In genomic region chr2:132723958-132724431, GRCm38 (mm10) we compare ENCODE assay signal across 14 mouse cellular contexts. TPM values are rescaled to one million over a fixed set of nuclear protein-coding genes. Genes with fewer than 3 reads are reported as not detected.
A peak's percentile ranks its signal among the peaks of the same experiment; 100 is the strongest.
DNase-seq lines count a peak whose midpoint lies in the region; ATAC-seq and TF ChIP-seq lines count a peak whose summit lies in the region.
"Had no signal": no experiment of that assay in that cellular context is flagged by ENCODE, and none has a peak within 500 bp of the region (broad histone marks: within the 10 kb centered on the region; RNA-seq: fewer than 3 reads in every experiment).

No protein-coding gene starts in this region.

- no peaks in the 10 kb centered on the region for H3K36me3 ChIP-seq in hindbrain, postnatal 0 days (ENCODE audit: insufficient read depth, low read length)
- H3K36me3 ChIP-seq: heart, embryonic 15.5 days; limb, embryonic 15.5 days had no signal

- H3K9me3 ChIP-seq in hindbrain, postnatal 0 days (ENCODE audit: low read length) = no peaks in the 10 kb centered on the region
- H3K9me3 ChIP-seq: heart, embryonic 15.5 days; limb, embryonic 15.5 days had no signal

- peaks cover 9% of the 10 kb centered on the region; the same call in 1 of the 2 replicates for H3K4me1 ChIP-seq in hindbrain, postnatal 0 days (ENCODE audit: insufficient read depth, low read length)

- 39% methylated on average over 5 of the region's 5 CpGs for WGBS in hindbrain, postnatal 0 days

- no peaks in the 10 kb centered on the region for H3K27me3 ChIP-seq in hindbrain, postnatal 0 days (ENCODE audit: insufficient read depth, low read length)
- H3K27me3 ChIP-seq: heart, embryonic 15.5 days; limb, embryonic 15.5 days had no signal

- intact Hi-C loops in left cerebral cortex, postnatal 4 days (cut with DNase I) = no loop called here
- intact Hi-C loops in left cerebral cortex, postnatal 36 days (cut with DNase I) = no loop called here

- no peak overlapping the region for H3K9ac ChIP-seq in hindbrain, postnatal 0 days (replicated peaks; ENCODE audit: low read length)
- H3K9ac ChIP-seq: heart, embryonic 15.5 days; limb, embryonic 15.5 days had no signal

- H3K27ac ChIP-seq in hindbrain, postnatal 0 days = no peak overlapping the region
- H3K27ac ChIP-seq: heart, embryonic 15.5 days; limb, embryonic 15.5 days had no signal

- peak; percentile 43; the same call in 1 of the 2 replicates for ATAC-seq in cerebellum, adult (ENCODE audit: insufficient number of reproducible peaks, low FRiP score, low TSS enrichment)
- ATAC-seq in hindbrain, postnatal 0 days = peak; percentile 61

- no peak overlapping the region for H3K4me2 ChIP-seq in hindbrain, postnatal 0 days (ENCODE audit: low read depth, low read length)
- H3K4me2 ChIP-seq: heart, embryonic 15.5 days; limb, embryonic 15.5 days had no signal

- DNase-seq in cerebellum, postnatal 4 days (ENCODE audit: low spot score in 2 of 2) = no peak
- DNase-seq in left cerebral cortex, postnatal 4 days = peak; percentile 31
- DNase-seq in left cerebral cortex, postnatal 36 days (ENCODE audit: low spot score in 2 of 2) = no peak
- peak; percentile 72 for DNase-seq in hindbrain, postnatal 0 days (ENCODE audit: low spot score)
- peak; percentile 69 for DNase-seq in retina, adult 2 months (ENCODE audit: low read depth, low spot score)
- no peak for DNase-seq in spleen, adult 18-20 months
- no peak for DNase-seq in layer of hippocampus, adult 9-11 months
- DNase-seq: gastrocnemius, postnatal 10 days; kidney, adult 18-20 months; thymus, adult 18-20 months had no signal

- no peak for TF ChIP-seq CTCF in hindbrain, postnatal 0 days (IDR thresholded peaks at IDR 0.05; ENCODE audit: low read depth)

- no peak overlapping the region for H3K4me3 ChIP-seq in hindbrain, postnatal 0 days (ENCODE audit: low read length)
- H3K4me3 ChIP-seq: heart, embryonic 15.5 days; limb, embryonic 15.5 days; myocyte had no signal

RNA-seq across cellular contexts. Expression of gene Shld1, which starts 37.3 kb away (rescaled TPM):
- total RNA-seq in left cerebral cortex, postnatal 4 days (2021) = 1 to 10 TPM; 8.1 to 9.8 TPM
- total RNA-seq in left cerebral cortex, postnatal 36 days (2021) = 10 to 100 TPM; 10.2 to 10.9 TPM
- total RNA-seq in hindbrain, postnatal 0 days (2014; rRNA removed) = 11.9 and 17.8 TPM in 2 replicates
- 16.7 and 18.4 TPM in 2 replicates for polyA plus RNA-seq in hindbrain, postnatal 0 days (2015; fragmentation: Nextera tagmentation; extraction: Ambion mirVana)

RNA-seq across cellular contexts. Expression of gene Chgb, which starts 57.1 kb away (rescaled TPM):
- total RNA-seq in left cerebral cortex, postnatal 4 days (2021) = 10 to 100 TPM; 91.1 to 91.7 TPM
- 100 to 1,000 TPM; 267 to 280 TPM for total RNA-seq in left cerebral cortex, postnatal 36 days (2021)
- 27.0 and 35.5 TPM in 2 replicates for total RNA-seq in hindbrain, postnatal 0 days (2014; rRNA removed)
- 137 and 143 TPM in 2 replicates for polyA plus RNA-seq in hindbrain, postnatal 0 days (2015; fragmentation: Nextera tagmentation; extraction: Ambion mirVana)

Comparison
In these comparisons a context has a peak if more than half of its experiments do, and no peak if none do; other contexts are left out.
1. DNase-seq: peak in left cerebral cortex, postnatal 4 days (single experiment), hindbrain, postnatal 0 days (single experiment) and retina, adult 2 months (single experiment); none in cerebellum, postnatal 4 days (0 of 2), left cerebral cortex, postnatal 36 days (0 of 2), spleen, adult 18-20 months (0 of 2) and layer of hippocampus, adult 9-11 months (single experiment).